Comparison of ENCODE assay signal across 22 mouse cellular contexts in the genomic region with DNA sequence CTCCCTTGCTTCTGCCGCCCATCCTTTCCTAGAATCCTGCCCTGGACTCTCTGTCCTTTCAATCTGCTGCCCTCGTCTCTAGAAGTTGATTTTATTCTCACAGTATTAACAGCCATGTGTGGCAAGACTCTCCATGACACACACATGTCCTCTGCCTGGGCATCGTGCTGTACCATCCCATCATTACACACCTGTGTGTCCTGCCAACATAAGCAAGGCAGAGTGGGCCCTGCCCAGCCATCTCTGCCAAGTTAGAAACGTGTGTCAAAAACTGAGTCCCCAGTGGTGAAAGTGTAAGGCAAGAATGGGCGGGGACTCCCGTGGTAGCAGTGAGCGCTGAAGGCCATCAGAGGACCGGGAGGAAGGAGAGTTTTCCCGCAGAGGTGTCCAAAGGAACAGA. TPM values are rescaled to one million over a fixed set of nuclear protein-coding genes. Genes with fewer than 3 reads are reported as not detected.
DNase-seq lines count a peak whose midpoint lies in the region; TF ChIP-seq lines count a peak whose summit lies in the region.
"Had no signal": no experiment of that assay in that cellular context is flagged by ENCODE, and none has a peak within 500 bp of the region (broad histone marks: within the 10 kb centered on the region; RNA-seq: fewer than 3 reads in every experiment).

No protein-coding gene starts in this region.

- H3K4me1 ChIP-seq in brown adipose tissue, adult 24 weeks (ENCODE audit: control insufficient read depth, insufficient read depth, insufficient read length, low read length), result peaks cover 4% of the 10 kb centered on the region

- no peak for TF ChIP-seq CTCF in gastrocnemius, adult 2 months (IDR thresholded peaks at IDR 0.05)

- H3K4me3 ChIP-seq in gastrocnemius, adult 2 months, result no peak overlapping the region
- H3K4me3 ChIP-seq in brown adipose tissue, adult 24 weeks (ENCODE audit: insufficient read depth, low read depth, low read length), result no peak overlapping the region

- H3K27ac ChIP-seq in gastrocnemius, adult 2 months, result peak overlapping the region; percentile 21; the same call in 1 of the 2 replicates
- peak overlapping the region; percentile 23; the same call in 1 of the 2 replicates for H3K27ac ChIP-seq in brown adipose tissue, adult 24 weeks (replicated peaks; ENCODE audit: low read depth, low read length)

- no peak for DNase-seq in gastrocnemius, adult 2 months
- DNase-seq in gastrocnemius, postnatal 10 days, result no peak
- peak; percentile 91 for DNase-seq in heart, adult 11 months
- no peak for DNase-seq in heart, postnatal 25 days (ENCODE audit: low spot score)
- DNase-seq in R1 (ENCODE audit: low read depth, low spot score), result peak; percentile 14
- no peak for DNase-seq in ovary, postnatal 36 days (ENCODE audit: low spot score)
- no peak for DNase-seq in lung, postnatal 10 days
- DNase-seq: adrenal gland, adult 2 months; adrenal gland, adult 8-10 months; adrenal gland, postnatal 10 days; adrenal gland, postnatal 14 days; adrenal gland, postnatal 25 days; adrenal gland, postnatal 36 days; B cell, adult 2 months; cerebellum, adult 11 months; cerebellum, adult 11-12 months; cerebellum, adult 18-20 months; cerebellum, adult 2 months had no signal

- intact Hi-C loops in gastrocnemius, adult 2 months (cut with DNase I), result no loop called here
- intact Hi-C loops in heart, postnatal 25 days (cut with DNase I), result no loop called here

RNA-seq across cellular contexts. Expression of a gene that starts 14.6 kb away (rescaled TPM):
- 1 to 10 TPM; 4.1 to 5.1 TPM for total RNA-seq in gastrocnemius, adult 2 months (2021)
- total RNA-seq in gastrocnemius, postnatal 10 days (2021), result 10 to 100 TPM in 1 of 2 experiments, 1 to 10 TPM in 1; 9.4 to 10.7 TPM
- total RNA-seq in heart, postnatal 25 days (2021), result 10 to 100 TPM; 12.1 to 14.7 TPM
- 2.4 and 4.0 TPM in 2 replicates for polyA plus RNA-seq in brown adipose tissue, adult 24 weeks (2012; ENCODE audit: insufficient read depth, insufficient read length, missing spikeins)
- total RNA-seq: CH12.LX, G1E had no signal
- polyA plus RNA-seq: C2C12, G1E had no signal

Comparison
In these comparisons a context has a peak if more than half of its experiments do, and no peak if none do; other contexts are left out.
1. DNase-seq: peak in heart, adult 11 months (single experiment) and R1 (single experiment); none in gastrocnemius, adult 2 months (single experiment), gastrocnemius, postnatal 10 days (single experiment), heart, postnatal 25 days (single experiment), ovary, postnatal 36 days (single experiment) and lung, postnatal 10 days (single experiment).